10 mouse cellular contexts compared by ENCODE assay signal in genomic region chr3:55352529-55352928, GRCm38 (mm10).
DNase-seq lines count a peak whose midpoint lies in the region; ATAC-seq and TF ChIP-seq lines count a peak whose summit lies in the region.
"Had no signal": no experiment of that assay in that cellular context is flagged by ENCODE, and none has a peak within 500 bp of the region (broad histone marks: within the 10 kb centered on the region; RNA-seq: fewer than 3 reads in every experiment).

No protein-coding gene starts in this region.

- intact Hi-C loops in left cerebral cortex, postnatal 4 days (cut with DNase I): loop anchor here (5.0 kb wide), 1 partner anchor 110 kb away; the partner anchor contains the start of gene Dclk1

- ATAC-seq in forebrain, embryonic 14.5 days: no peak
- ATAC-seq in hindbrain, postnatal 0 days: peak; percentile 36
- ATAC-seq: lung, postnatal 0 days had no signal

- H3K4me1 ChIP-seq in forebrain, embryonic 14.5 days (ENCODE audit: control insufficient read depth, insufficient read depth, low read length): peaks cover 59% of the 10 kb centered on the region
- H3K4me1 ChIP-seq in hindbrain, postnatal 0 days (ENCODE audit: insufficient read depth, low read length): peaks cover 36% of the 10 kb centered on the region
- H3K4me1 ChIP-seq in olfactory bulb, adult 2 months (ENCODE audit: control insufficient read depth, insufficient read depth, low read length): peaks cover 58% of the 10 kb centered on the region

- no peaks in the 10 kb centered on the region for H3K9me3 ChIP-seq in forebrain, embryonic 14.5 days (replicated peaks; ENCODE audit: control insufficient read depth, low read length)
- H3K9me3 ChIP-seq in hindbrain, postnatal 0 days (ENCODE audit: low read length): no peaks in the 10 kb centered on the region
- H3K9me3 ChIP-seq: limb, embryonic 13.5 days had no signal

- no peak overlapping the region for H3K4me2 ChIP-seq in forebrain, embryonic 14.5 days (ENCODE audit: low read length)
- H3K4me2 ChIP-seq in hindbrain, postnatal 0 days (ENCODE audit: low read depth, low read length): no peak overlapping the region
- H3K4me2 ChIP-seq: limb, embryonic 13.5 days had no signal

- TF ChIP-seq CTCF in hindbrain, postnatal 0 days (IDR thresholded peaks at IDR 0.05; ENCODE audit: low read depth): no peak
- TF ChIP-seq CTCF in olfactory bulb, adult 2 months (IDR thresholded peaks at IDR 0.05; ENCODE audit: insufficient read depth, low read depth, low read length): no peak

- H3K27ac ChIP-seq in forebrain, embryonic 14.5 days (ENCODE audit: low read depth, low read length): peak overlapping the region; percentile 94
- H3K27ac ChIP-seq in hindbrain, postnatal 0 days: peak overlapping the region; percentile 73
- peak overlapping the region; percentile 99 for H3K27ac ChIP-seq in olfactory bulb, adult 2 months (ENCODE audit: insufficient read depth, low read depth, low read length)
- H3K27ac ChIP-seq: limb, embryonic 13.5 days had no signal

- whole genome bisulfite sequencing in forebrain, embryonic 14.5 days: 72% methylated on average over 14 of the region's 14 CpGs
- 51% methylated on average over 14 of the region's 14 CpGs for WGBS in hindbrain, postnatal 0 days
- WGBS in olfactory bulb, adult 2 months: 25% methylated on average over 14 of the region's 14 CpGs

- no peaks in the 10 kb centered on the region for H3K36me3 ChIP-seq in forebrain, embryonic 14.5 days (ENCODE audit: control insufficient read depth, insufficient read depth, low read length)
- no peaks in the 10 kb centered on the region for H3K36me3 ChIP-seq in hindbrain, postnatal 0 days (ENCODE audit: insufficient read depth, low read length)
- H3K36me3 ChIP-seq: limb, embryonic 13.5 days had no signal

- no peak overlapping the region; the same call in 1 of the 2 replicates for H3K9ac ChIP-seq in forebrain, embryonic 14.5 days (ENCODE audit: low read length)
- H3K9ac ChIP-seq in hindbrain, postnatal 0 days (replicated peaks; ENCODE audit: low read length): no peak overlapping the region
- H3K9ac ChIP-seq: limb, embryonic 13.5 days had no signal

- no peak for TF ChIP-seq POLR2A in olfactory bulb, adult 2 months (IDR thresholded peaks at IDR 0.05; ENCODE audit: insufficient read depth, low read depth, low read length)

- no peaks in the 10 kb centered on the region for H3K27me3 ChIP-seq in forebrain, embryonic 14.5 days (replicated peaks; ENCODE audit: control insufficient read depth, insufficient read depth, low read length)
- H3K27me3 ChIP-seq in hindbrain, postnatal 0 days (ENCODE audit: insufficient read depth, low read length): no peaks in the 10 kb centered on the region
- H3K27me3 ChIP-seq: limb, embryonic 13.5 days had no signal

- no peak overlapping the region for H3K4me3 ChIP-seq in forebrain, embryonic 14.5 days (ENCODE audit: low read depth, low read length)
- no peak overlapping the region for H3K4me3 ChIP-seq in hindbrain, postnatal 0 days (ENCODE audit: low read length)
- no peak overlapping the region for H3K4me3 ChIP-seq in olfactory bulb, adult 2 months (ENCODE audit: insufficient read depth, low read depth, low read length)
- H3K4me3 ChIP-seq: limb, embryonic 13.5 days had no signal

- peak; percentile 53 for DNase-seq in left cerebral cortex, postnatal 4 days
- DNase-seq in left cerebral cortex, adult 9 months (ENCODE audit: low spot score in 2 of 2): no peak
- DNase-seq in forebrain, embryonic 14.5 days (ENCODE audit: low spot score): no peak
- peak; percentile 60 for DNase-seq in hindbrain, postnatal 0 days (ENCODE audit: low spot score)
- no peak for DNase-seq in ovary, postnatal 14 days (ENCODE audit: low spot score)
- no peak for DNase-seq in embryo, embryonic 11 days
- DNase-seq: kidney, postnatal 36 days had no signal

Comparison
In these comparisons a context has a peak if more than half of its experiments do, and no peak if none do; other contexts are left out.
1. DNase-seq: peak in left cerebral cortex, postnatal 4 days (single experiment) and hindbrain, postnatal 0 days (single experiment); none in left cerebral cortex, adult 9 months (0 of 2), forebrain, embryonic 14.5 days (single experiment), ovary, postnatal 14 days (single experiment) and embryo, embryonic 11 days (single experiment).
2. Peak in every context shown above with its lines, with median percentiles within 50 percentile points of each other: H3K27ac ChIP-seq.